ENCODE assay signal across 8 mouse cellular contexts in genomic region chr7:81342356-81343094, GRCm38 (mm10). TPM values are rescaled to one million over a fixed set of nuclear protein-coding genes. Genes with fewer than 3 reads are reported as not detected.
DNase-seq lines count a peak whose midpoint lies in the region; ATAC-seq and TF ChIP-seq lines count a peak whose summit lies in the region.

No protein-coding gene starts in this region.

- H3K4me2 ChIP-seq in heart, embryonic 12.5 days = peak overlapping the region; percentile 83
- peak overlapping the region; percentile 62 for H3K4me2 ChIP-seq in hindbrain, embryonic 15.5 days
- peak overlapping the region; percentile 90 for H3K4me2 ChIP-seq in midbrain, embryonic 12.5 days (replicated peaks)

- H3K9ac ChIP-seq in heart, embryonic 12.5 days = peak overlapping the region; percentile 100
- H3K9ac ChIP-seq in hindbrain, embryonic 15.5 days = peak overlapping the region; percentile 96
- H3K9ac ChIP-seq in midbrain, embryonic 12.5 days (replicated peaks) = peak overlapping the region; percentile 98

- no peaks in the 10 kb centered on the region for H3K9me3 ChIP-seq in heart, embryonic 12.5 days (replicated peaks)
- H3K9me3 ChIP-seq in hindbrain, embryonic 15.5 days = no peaks in the 10 kb centered on the region
- H3K9me3 ChIP-seq in midbrain, embryonic 12.5 days = 0 out of 2 replicates have a peak, but pooled peaks cover 2% of the 10 kb centered on the region

- ATAC-seq in heart, embryonic 12.5 days (ENCODE audit: insufficient number of reproducible peaks, low FRiP score) = no peak
- no peak for ATAC-seq in hindbrain, embryonic 15.5 days (ENCODE audit: low FRiP score, low read depth)
- no peak for ATAC-seq in midbrain, embryonic 12.5 days (ENCODE audit: low FRiP score, low read depth)

- peaks cover 27% of the 10 kb centered on the region for H3K4me1 ChIP-seq in heart, embryonic 12.5 days (replicated peaks)
- peaks cover 26% of the 10 kb centered on the region for H3K4me1 ChIP-seq in bone marrow macrophage, adult 2 months (ENCODE audit: control insufficient read depth, insufficient read depth, low read length)
- H3K4me1 ChIP-seq in hindbrain, embryonic 15.5 days (replicated peaks) = peaks cover 30% of the 10 kb centered on the region
- peaks cover 22% of the 10 kb centered on the region for H3K4me1 ChIP-seq in midbrain, embryonic 12.5 days

- no peak overlapping the region for H3K27ac ChIP-seq in heart, embryonic 12.5 days (ENCODE audit: poor library complexity, severe bottlenecking)
- H3K27ac ChIP-seq in bone marrow macrophage, adult 2 months (ENCODE audit: insufficient read depth, low read depth, low read length) = 0 out of 2 replicates have a peak overlapping the region, but pooled peaks have one; percentile 4
- H3K27ac ChIP-seq in hindbrain, embryonic 15.5 days (replicated peaks) = no peak overlapping the region
- no peak overlapping the region for H3K27ac ChIP-seq in midbrain, embryonic 12.5 days (replicated peaks)

- no peak for DNase-seq in heart, postnatal 4 days
- no peak for DNase-seq in left cerebral cortex, postnatal 4 days
- DNase-seq in cerebellum, adult 9-11 months = no peak
- no peak for DNase-seq in left cerebral cortex, adult 18-20 months (ENCODE audit: low spot score in 2 of 2)

- H3K27me3 ChIP-seq in heart, embryonic 12.5 days (replicated peaks) = peaks cover 4% of the 10 kb centered on the region; the same call in 1 of the 2 replicates
- no peaks in the 10 kb centered on the region for H3K27me3 ChIP-seq in hindbrain, embryonic 15.5 days
- H3K27me3 ChIP-seq in midbrain, embryonic 12.5 days = no peaks in the 10 kb centered on the region

- peak overlapping the region; percentile 98 for H3K4me3 ChIP-seq in heart, embryonic 12.5 days
- H3K4me3 ChIP-seq in bone marrow macrophage, adult 2 months (ENCODE audit: insufficient read depth, low read length) = peak overlapping the region; percentile 100
- H3K4me3 ChIP-seq in hindbrain, embryonic 15.5 days = peak overlapping the region; percentile 94; the same call in 1 of the 2 replicates
- peak overlapping the region; percentile 96 for H3K4me3 ChIP-seq in midbrain, embryonic 12.5 days

- WGBS in heart, embryonic 12.5 days = 60% methylated on average over 8 of the region's 8 CpGs
- 69% methylated on average over 8 of the region's 8 CpGs for WGBS in hindbrain, embryonic 15.5 days
- whole genome bisulfite sequencing in midbrain, embryonic 12.5 days = 74% methylated on average over 8 of the region's 8 CpGs

- intact Hi-C loops in left cerebral cortex, postnatal 4 days (cut with DNase I) = no loop called here

- no peak for TF ChIP-seq CTCF in bone marrow macrophage, adult 2 months (IDR thresholded peaks at IDR 0.05; ENCODE audit: low read depth, low read length)

- H3K36me3 ChIP-seq in heart, embryonic 12.5 days = peaks cover 63% of the 10 kb centered on the region
- peaks cover 34% of the 10 kb centered on the region for H3K36me3 ChIP-seq in hindbrain, embryonic 15.5 days
- peaks cover 60% of the 10 kb centered on the region for H3K36me3 ChIP-seq in midbrain, embryonic 12.5 days

- TF ChIP-seq POLR2A in bone marrow macrophage, adult 2 months (IDR thresholded peaks at IDR 0.05; ENCODE audit: borderline replicate concordance, low read depth, low read length) = no peak

RNA-seq across cellular contexts. Expression of gene Rps17, which starts 2.5 kb away (rescaled TPM):
- 862 and 873 TPM in 2 replicates for polyA plus RNA-seq in heart, embryonic 12.5 days (2016; fragmentation: Nextera tagmentation; extraction: Ambion mirVana)
- total RNA-seq in heart, postnatal 4 days (2021) = 1,000 to 10,000 TPM; 1,107 to 1,128 TPM
- polyA plus RNA-seq in bone marrow macrophage, adult 2 months (2012; ENCODE audit: insufficient read depth, insufficient read length, missing spikeins) = 1,512 and 1,555 TPM in 2 replicates
- polyA plus RNA-seq in hindbrain, embryonic 15.5 days (2015; fragmentation: Nextera tagmentation; extraction: Ambion mirVana) = 710 and 778 TPM in 2 replicates
- polyA plus RNA-seq in midbrain, embryonic 12.5 days (2016; fragmentation: Nextera tagmentation; extraction: Ambion mirVana) = 901 and 917 TPM in 2 replicates
- 100 to 1,000 TPM; 830 to 890 TPM for total RNA-seq in left cerebral cortex, postnatal 4 days (2021)
- 100 to 1,000 TPM; 537 to 543 TPM for total RNA-seq in left cerebral cortex, adult 18-20 months (2021)
